Mouse (Mus musculus) cerebral cortex, adult 2 months (tissue): ENCODE measurements around the gene H2-Q4.

ENCODE experiments used
- WGBS: fragments of 180-500 bp; shearing (Covaris S2); methylation state at CpG from one replicate; pipeline ENCODE4 v1.1.7; 2018; 5-methylcytosine and 5-hydroxymethylcytosine counted together

H2-Q4 gene

DNA sequence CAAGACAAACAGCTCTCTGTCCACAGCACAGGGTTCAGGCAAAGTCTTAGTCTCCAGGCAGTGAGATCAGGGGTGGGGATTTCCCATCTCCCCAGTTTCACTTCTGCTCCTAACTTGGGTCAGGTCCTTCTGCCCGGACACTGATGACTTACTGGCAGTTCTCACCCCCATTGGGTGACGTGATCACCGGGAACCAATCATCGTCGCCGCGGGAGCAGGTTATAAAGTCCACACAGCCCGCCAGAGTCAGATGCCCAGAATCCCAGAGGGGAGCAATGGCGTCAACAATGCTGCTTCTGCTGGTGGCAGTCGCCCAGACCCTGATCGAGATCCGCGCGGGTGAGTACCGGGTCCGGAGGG is at the start of gene H2-Q4:
TSS of gene H2-Q4 (plus strand) at position 249 of the 360 bp plus-strand sequence.
- WGBS = 4% methylated on average over 16 of the region's 16 CpGs

DNA sequence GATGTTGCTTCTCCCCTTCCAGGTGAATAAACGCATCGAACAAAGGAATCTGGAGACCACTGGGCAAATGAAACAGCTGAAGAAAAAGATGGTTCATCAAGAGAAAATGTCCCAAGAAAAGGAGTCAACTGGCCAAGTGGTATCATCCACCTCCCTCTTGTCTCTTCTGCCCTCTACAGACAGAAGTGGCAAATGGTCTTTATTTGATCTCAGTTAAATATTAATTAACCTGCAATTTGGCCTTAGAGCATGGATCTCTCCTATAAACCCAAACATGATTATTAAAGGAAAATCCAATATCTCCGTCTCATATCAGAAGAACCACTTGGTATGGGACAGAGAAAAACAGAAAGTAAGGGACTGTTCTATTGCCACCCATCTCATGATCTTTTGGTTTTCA is 49.7 kb upstream of the H2-Q4 start:
- WGBS = 59% methylated on average over 3 of the region's 3 CpGs

DNA sequence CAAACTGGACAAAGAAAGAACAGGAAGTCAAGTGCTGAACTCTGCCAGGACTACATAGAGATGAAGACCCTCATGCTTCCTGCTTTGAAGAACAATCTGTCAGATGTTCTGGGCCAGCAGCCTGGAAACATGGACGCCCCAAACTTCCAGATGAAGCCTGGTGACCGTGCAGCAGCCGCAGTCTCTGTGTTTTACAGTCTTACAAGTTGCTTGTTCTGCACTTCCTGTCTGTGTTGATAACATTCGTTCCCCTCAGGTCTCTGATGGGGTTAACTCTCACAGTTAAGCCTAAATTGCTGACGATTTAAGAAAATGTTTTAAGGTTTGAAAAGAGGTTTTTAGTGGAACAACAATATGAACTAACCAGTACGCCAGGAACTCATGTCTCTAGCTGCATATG is 47.9 kb upstream of the H2-Q4 start:
- 72% methylated on average over 6 of the region's 6 CpGs for WGBS

DNA sequence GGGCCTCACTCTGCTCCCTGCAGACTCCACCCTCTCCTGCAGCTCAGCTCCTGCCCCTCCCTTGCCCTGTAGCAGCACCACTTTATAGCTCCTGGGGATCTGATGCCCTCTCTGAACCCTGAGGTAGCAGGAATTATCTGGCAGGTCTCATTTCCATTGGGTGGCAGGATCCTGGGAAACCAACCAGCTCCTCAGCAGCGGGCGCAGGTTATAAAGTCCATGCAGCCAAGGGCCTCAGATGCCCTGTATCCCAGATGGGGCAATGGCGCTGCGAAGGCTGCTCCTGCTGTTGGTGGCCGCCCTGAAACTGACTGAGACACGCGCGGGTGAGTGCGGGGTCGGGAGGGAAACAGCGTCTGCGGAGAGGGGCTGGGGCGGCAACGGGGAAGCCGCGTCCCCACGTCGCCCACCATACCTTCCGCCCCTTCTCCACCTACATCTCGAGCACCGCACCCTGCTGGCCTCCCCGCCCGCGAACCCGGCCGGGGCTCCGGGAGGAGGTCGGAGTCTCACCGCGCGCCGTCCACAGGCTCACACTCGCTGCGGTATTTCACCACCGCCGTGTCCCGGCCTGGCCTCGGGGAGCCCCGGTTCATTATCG is 37.2 kb upstream of the H2-Q4 start, which contains the start of gene H2-Q2:
TSS of gene H2-Q2 (plus strand) at position 172 of the 601 bp plus-strand sequence.
- 1% methylated on average over 40 of the region's 40 CpGs for WGBS

DNA sequence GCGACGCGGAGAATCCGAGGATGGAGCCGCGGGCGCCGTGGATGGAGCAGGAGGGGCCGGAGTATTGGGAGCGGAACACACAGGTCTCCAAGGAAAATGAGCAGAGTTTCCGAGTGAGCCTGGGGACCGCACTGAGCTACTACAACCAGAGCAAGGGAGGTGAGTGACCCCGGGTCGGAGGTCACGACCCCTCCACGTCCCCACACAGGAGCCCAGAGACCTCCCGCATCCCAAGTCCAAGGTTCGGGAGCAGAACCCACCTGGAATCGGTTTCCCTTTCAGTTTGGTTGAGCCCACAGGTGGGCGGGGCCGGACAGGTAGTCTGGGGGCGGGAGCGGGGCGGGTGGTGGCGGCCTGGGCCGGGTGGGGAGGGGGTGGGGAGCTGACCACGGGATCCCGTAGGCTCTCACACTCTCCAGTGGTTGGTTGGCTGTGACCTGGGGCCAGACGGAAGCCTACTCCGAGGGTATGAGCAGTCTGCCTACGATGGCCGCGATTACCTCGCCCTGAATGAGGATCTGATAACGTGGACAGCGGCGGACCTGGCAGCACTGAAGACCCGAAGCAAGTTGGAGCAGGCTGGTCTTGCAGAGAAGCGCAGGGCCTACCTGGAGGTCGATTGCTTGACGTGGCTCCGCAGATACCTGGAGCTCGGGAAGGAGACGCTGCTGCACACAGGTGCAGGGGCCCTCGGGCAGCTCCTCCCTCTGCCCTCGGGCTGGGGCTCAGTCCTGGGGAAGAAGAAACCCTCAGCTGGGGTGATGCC is 36.5 kb upstream of the H2-Q4 start:
- 8% methylated on average over 46 of the region's 46 CpGs for WGBS

DNA sequence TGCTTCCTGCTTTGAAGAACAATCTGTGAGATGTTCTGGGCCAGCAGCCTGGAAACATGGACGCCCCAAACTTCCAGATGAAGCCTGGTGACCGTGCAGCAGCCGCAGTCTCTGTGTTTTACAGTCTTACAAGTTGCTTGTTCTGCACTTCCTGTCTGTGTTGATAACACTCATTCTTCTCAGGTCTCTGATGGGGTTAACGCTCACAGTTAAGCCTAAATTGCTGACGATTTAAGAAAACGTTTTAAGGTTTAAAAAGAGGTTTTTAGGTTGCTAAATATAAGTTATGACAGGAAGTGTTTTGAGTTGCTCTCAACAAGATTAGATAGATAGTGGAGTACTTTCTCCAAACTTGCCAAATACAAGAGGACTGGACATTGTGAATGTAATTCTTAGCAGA is 26.1 kb upstream of the H2-Q4 start:
- 62% methylated on average over 6 of the region's 6 CpGs for WGBS

DNA sequence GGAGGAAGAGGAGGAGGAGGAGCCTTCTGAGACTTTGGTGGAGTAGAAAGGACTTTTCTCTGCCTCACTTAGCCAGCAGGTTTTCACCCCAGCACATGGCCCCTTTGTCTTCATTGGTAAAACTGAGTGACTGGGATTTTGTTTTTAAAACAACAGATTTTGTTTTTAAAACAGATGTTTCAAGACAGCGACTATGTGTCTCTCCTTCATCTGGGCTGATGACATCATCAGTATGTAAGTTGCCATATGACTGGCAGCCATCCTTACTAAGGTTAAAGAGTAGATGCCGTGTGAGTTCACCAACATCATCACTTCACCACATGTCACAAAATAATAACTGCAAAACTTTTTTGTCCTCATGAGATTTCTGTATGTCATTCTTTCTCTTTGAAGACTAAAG is 25.3 kb upstream of the H2-Q4 start:
- WGBS = 78% methylated on average over 2 of the region's 2 CpGs

DNA sequence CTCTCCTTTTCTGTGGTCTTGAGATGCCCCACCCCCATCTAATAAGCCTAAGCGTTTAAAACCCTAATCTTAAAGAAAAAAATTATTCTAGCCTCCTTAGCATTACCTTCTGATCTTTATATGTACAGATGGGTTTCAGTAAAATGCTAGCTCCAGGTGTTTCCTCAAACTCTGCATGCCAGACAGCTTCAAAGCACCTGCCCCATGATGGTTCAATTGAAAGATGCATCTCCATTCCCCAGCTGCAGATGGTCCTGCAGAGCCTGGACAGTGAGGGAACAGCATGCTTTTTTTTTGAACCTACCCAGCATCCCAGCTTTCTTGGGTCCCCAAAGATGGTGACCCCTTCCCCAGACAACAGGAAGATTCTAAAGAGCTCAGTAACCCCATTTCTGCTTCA is 22.3 kb upstream of the H2-Q4 start:
- 41% methylated on average over 1 of the region's 1 CpGs for WGBS

DNA sequence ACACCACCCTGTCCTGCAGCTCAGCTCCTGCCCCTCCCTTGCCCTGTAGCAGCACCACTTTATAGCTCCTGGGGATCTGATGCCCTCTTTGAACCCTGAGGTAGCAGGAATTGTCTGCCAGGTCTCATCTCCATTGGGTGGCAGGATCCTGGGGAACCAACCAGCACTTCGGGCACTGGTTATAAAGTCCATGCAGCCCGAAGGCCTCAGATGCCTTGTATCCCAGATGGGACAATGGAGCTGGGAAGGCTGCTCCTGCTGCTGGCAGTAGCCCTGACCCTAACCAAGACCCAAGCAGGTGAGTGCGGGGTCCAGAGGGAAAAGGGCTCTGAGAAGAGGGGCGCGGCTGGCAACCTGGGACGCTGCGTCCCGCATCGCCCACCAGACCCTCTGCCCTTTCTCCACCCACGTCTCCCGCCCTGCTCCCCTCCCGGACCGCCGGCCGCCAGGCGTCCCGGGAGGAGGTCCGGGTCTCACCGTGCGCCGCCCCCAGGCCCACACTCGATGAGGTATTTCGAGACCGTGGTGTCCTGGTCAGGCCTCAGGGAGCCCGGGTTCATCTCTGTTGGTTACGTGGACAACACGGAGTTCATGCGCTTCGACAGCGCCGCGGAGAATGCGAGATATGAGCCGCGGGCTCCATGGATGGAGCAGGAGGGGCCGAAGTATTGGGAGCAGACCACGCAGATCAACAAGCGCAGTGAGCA is 20.5 kb upstream of the H2-Q4 start:
- 7% methylated on average over 38 of the region's 38 CpGs for WGBS

DNA sequence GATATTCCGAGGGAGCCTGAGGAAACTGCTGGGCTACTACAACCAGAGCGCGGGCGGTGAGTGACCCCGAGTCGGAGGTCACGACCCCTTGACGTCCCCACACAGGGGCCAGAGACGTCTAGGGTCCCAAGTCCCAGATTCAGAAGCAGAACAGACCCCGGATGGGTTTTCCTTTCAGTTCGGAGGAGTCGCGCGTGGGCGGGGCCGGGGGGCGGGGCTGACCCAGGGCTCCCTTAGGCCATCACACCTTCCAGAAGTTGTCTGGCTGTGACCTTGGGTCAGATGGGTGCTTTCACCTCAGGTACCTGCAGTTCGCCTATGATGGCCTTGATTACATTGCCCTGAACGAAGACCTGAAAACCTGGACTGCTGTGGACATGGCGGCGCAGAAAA is 20.0 kb upstream of the H2-Q4 start:
- 23% methylated on average over 21 of the region's 21 CpGs for WGBS

DNA sequence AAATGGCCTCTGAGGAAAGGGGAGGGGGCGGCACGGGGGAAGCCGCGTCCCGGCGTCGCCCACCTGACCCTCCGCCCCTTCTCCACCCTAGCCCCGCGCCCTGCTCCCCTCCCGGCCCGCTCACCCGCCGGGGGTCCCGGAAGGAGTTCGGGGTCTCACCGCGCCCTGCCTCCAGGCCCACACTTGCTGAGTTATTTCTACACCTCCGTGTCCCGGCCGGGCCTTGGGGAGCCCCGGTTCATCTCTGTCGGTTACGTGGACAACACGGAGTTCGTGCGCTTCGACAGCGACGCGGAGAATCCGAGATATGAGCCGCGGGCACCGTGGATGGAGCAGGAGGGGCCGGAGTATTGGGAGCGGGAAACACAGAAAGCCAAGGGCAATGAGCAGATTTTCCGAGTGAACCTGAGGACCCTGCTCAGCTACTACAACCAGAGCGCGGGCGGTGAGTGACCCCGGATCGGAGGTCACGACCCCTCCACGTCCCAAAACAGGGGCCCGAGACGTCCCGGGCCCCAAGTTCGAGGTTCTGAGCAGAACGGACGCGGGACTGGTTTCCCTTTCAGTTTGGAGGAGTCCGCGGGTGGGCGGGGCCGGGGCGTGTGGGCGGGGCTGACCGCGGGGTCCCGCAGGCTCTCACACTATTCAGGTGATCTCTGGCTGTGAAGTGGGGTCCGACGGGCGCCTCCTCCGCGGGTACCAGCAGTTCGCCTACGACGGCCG is 473 bp downstream of the H2-Q4 start:
- 1% methylated on average over 65 of the region's 70 CpGs for WGBS

DNA sequence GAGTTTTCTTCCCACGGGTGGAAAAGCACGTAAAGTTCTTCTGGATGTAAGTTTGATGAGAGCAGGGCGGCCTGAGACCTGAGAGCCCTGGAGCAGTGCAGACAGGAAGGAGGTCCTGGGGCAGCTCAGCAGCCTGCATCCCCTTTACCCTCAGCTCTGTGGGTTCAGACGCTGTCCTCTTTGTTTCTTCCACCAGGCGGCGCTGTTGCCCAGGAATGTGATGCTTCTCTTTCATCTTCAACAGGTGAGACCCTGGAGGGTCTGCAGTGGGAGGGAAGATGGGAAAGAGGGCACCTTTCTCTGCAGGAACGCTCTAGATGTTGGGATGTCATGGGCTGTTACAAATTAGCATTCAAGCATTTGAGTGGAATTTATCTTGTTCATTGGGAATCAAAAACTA is 10.4 kb downstream of the H2-Q4 start:
- WGBS = 12% methylated on average over 7 of the region's 7 CpGs

DNA sequence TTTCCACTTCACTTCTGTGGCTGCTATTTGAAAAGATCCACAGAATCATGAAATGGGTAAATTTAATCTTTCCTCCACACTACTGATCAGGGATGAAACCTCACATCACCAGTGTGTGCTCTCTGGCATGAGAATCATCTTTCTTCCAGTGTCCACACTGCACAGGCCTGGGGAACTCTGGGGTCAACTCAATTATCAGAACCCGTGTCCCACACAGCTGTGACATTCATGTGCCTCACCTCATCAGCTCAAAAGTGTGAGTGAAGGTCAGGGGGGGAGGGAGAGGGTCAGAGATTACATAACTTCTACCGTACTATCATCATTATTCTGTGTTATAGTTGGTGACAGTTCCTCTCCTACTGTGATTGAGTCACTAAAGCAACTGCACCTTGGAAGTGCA is 13.3 kb downstream of the H2-Q4 start:
- 96% methylated on average over 2 of the region's 2 CpGs for WGBS

DNA sequence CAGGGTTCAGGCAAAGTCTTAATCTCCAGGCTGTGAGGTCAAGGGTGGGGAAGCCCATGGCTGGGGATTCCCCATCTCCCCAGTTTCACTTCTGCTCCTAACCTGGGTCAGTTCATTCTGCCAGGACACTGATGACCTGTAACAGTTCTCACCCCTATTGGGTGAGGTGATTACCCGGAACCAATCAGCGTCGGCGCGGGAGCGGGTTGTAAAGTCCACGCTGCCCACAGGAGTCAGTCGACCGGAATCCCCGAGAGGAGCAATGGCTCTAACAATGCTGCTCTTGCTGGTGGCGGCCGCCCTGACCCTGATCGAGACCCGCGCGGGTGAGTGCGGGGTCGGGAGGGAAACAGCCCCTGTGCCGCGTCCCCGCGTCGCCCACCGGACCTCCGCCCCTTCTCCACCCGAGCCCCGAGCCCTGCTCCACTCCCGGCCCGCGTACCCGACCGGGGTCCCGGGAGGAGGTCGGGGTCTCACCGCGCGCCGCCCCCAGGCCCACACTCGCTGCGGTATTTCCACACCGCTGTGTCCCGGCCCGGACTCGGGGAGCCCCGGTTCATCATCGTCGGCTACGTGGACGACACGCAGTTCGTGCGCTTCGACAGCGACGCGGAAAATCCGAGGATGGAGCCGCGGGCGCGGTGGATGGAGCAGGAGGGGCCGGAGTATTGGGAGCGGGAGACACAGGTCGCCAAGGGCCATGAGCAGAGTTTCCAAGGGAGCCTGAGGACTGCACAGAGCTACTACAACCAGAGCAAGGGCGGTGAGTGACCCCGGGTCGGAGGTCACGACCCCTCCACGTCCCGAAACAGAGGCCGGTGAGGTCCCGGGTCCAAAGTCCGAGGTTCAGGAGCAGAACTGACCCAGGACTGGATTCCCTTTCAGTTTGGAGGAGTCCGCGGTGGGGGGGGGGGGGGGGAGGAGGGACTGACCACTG is 14.7 kb downstream of the H2-Q4 start:
- 3% methylated on average over 52 of the region's 75 CpGs for WGBS

DNA sequence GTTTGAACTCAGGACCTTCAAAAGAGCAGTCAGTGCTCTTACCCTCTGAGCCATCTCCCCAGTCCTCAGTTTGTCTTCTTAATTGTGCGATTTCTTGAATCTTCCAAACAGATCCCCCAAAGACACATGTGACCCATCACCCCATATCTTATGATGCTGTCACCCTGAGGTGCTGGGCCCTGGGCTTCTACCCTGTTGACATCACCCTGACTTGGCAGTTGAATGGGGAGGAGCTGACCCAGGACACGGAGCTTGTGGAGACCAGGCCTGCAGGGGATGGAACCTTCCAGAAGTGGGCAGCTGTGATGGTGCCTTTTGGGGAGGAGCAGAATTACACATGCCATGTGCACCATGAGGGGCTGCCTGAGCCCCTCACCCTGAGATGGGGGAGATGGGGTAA is 17.5 kb downstream of the H2-Q4 start:
- 97% methylated on average over 2 of the region's 2 CpGs for WGBS

DNA sequence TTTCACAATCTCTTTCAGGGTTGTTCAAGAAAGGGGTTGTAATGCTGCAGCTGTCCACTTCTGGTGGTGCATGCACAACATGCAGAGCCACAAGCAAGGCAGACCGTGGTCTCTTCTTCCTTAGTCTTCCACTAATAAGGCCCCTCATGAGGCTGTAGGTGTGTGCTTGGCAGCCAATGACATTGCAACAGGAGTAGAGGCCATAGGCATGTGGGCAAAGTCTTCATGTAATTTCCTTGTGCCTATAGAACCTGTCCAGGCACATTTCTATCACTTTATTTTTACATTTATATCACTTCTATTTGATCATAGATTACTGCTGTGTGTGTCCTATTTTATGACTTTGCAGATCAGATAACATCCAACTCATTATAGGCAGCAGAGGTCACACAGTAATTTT is 33.6 kb downstream of the H2-Q4 start:
- WGBS = no CpG with 5 or more reads among the region's 1 CpGs

DNA sequence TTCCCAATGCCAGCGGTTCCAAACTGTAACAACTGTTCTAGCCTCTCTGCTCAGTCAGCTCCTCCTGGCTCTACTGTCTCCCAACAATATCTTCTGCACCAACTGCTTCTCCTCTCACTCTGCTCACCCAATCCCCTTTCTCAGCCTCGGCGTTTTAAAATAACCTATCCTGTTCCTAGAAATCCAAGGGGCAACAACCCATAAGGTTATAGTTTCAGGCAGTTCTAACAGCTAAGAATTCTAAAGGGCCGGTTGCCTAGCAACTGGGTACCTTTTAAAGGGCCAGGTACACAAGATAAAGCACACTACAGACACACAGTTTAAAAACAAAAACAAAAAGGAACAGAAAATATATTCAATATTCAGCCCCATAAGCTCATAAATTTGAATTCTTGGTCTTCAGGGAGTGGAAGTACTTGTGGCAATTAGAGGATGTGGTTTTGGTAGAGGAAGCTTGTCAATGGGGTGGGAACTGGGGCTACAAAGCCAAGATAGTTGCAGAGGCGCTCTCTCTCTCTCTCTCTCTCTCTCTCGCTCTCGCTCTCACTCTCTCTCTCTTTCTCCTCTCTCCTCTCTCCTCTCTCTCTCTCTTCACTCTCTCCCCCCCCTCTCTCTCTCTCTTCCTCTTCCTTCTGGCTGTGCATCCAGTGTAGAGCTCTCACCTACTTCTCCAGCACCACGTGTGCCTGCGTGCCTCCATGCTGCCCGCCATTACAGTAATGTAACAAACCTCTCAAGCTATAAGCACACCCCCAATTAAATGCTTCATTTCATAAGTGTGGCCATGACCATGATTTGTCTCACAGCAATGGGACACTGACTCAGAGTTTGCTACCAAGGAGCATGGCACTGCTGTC is 36.1 kb downstream of the H2-Q4 start:
- 86% methylated on average over 3 of the region's 10 CpGs for WGBS

DNA sequence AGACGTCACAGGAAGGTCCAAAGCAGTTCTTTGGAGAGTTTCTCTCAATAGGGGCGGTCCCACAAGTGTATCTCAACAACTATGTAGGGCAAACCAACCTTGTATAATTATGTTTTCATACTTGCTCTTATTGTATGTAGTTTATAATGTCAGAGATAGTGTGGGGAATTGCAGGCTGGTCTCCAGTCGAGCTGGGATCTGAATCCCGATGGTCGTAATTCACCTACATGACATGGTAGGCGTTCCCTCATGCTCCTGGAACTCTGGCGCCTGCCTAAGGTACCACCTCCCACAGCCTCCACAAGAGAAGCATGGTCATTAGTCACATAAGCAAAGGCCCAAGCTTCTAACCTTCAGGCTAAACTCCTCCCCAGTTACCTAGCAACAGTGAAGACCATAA is 39.4 kb downstream of the H2-Q4 start:
- 87% methylated on average over 7 of the region's 7 CpGs for WGBS

DNA sequence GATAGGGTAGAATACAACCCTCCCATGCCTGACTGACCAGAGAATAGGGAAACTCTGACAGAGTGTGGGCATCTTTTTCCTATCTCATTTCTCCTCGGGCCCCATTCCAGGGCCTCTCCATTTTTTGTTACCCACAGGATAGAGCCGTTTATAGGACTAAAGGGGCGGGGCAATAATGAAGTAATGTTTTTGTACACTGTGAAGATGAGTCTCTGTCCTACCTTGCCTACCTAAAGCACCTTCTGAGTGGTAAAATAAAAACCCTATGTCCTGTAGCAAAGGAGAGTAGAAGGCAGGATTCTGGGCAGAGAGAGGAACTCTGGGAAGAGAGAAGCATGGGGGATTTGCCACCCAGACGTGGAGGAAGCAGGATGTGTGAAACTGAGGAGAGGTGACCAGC is 40.1 kb downstream of the H2-Q4 start:
- 57% methylated on average over 4 of the region's 4 CpGs for WGBS

DNA sequence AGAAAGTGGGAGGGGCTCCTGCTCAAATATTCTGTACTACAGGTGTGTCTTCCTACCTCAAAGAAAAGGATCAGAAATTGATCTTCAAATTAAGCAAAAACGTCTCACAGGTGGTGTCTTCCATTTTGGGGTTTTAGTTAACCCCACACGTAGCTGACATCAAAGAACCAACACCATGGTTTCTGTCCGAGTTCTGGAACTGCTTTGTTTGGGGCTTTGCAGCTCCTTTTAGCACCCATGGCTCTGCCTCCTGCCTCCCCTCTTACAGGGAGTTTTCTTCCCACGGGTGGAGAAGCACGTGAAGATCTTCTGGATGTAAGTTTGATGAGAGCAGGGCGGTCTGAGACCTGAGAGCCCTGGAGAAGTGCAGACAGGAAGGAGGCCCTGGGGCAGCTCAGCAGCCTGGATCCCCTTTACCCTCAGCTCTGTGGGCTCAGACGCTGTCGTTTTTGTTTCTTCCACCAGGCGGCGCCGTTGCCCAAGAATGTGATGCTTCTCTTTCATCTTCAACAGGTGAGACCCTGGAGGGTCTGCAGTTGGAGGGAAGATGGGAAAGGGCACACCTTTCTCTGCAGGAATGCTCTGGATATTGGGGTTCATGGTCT is 40.9 kb downstream of the H2-Q4 start:
- 19% methylated on average over 11 of the region's 11 CpGs for WGBS
